Mouse (Mus musculus) cortical plate, adult 2 months (tissue): Measurements from ENCODE around the gene Ube3c.

Experiments
- CTCF ChIP-seq: fragments of 200-500 bp; IDR thresholded peaks from 2 replicates; pipeline ENCODE4 v1.5.1; 2011; ENCODE audit warnings: mild to moderate bottlenecking, control low read depth, low read length; ENCODE audit not compliant: insufficient read depth; ENCODE audit errors: extremely low read depth
- POLR2A ChIP-seq: fragments of 200-500 bp; IDR thresholded peaks from 2 replicates; pipeline ENCODE4 v1.6.1; 2011; ENCODE audit warnings: mild to moderate bottlenecking, low read length, control low read depth; ENCODE audit not compliant: insufficient read depth; ENCODE audit errors: extremely low read depth

DNA sequence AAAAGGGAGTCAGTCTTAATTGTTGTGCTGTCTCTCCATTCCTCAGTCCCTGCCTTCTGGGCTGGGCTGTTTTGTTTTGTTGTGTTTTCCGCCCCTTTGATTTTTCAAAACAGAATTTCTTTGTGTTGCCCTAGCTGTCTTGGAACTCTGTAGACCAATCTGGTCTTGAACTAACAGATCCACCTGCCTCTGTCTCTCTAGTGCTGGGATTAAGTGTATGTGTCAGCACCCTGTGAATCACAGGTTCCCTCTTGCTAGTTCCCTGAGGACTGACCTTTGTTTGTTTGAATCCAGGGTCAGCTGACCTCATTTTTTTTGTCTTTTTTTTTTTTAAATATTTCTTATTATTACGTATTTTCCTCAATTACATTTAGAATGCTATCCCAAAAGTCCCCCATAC, 60.9 kb downstream of the Ube3c start:
- no peak for TF ChIP-seq CTCF
- no peak for TF ChIP-seq POLR2A
